ENCODE assay signal across 8 mouse cellular contexts in the genomic region with DNA sequence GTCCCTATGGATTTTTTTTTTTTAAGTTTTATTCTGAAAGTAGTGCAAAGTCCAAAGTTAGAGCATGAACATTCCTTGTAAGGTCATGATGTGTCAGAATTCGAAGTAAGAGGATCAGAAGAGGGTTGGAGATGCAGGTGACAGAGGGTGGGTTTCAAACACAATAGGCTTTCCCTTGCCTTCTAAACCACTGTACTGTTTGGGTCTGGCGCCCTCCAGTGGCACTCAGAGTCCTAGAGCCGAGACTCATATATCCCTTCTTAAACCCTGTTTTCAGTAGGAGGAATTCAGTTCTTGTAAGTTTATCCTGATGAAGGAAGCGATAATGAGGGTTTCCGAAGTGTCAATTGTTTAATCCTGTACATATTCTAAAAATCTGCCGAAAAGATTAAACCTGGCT. TPM values are rescaled to one million over a fixed set of nuclear protein-coding genes. Genes with fewer than 3 reads are reported as not detected.
A peak's percentile ranks its signal among the peaks of the same experiment; 100 is the strongest.
DNase-seq lines count a peak whose midpoint lies in the region; ATAC-seq and TF ChIP-seq lines count a peak whose summit lies in the region.

No protein-coding gene starts in this region.

- no peaks in the 10 kb centered on the region for H3K9me3 ChIP-seq in liver, embryonic 14.5 days (ENCODE audit: control insufficient read depth, low read length)
- no peaks in the 10 kb centered on the region for H3K9me3 ChIP-seq in neural tube, embryonic 15.5 days (replicated peaks)

- intact Hi-C loops in heart, postnatal 10 days (cut with DNase I) = loop anchor here (1.0 to 5.0 kb wide), 4 partner anchors 73 to 229 kb away; no protein-coding TSS in a partner anchor

- H3ac ChIP-seq in C2C12 (ENCODE audit: control insufficient read depth, insufficient read length, low read depth) = no peak overlapping the region

- no peak overlapping the region for H3K27ac ChIP-seq in liver, embryonic 14.5 days
- H3K27ac ChIP-seq in neural tube, embryonic 15.5 days (replicated peaks) = no peak overlapping the region

- no peak for ATAC-seq in liver, embryonic 14.5 days (ENCODE audit: insufficient read depth)
- ATAC-seq in neural tube, embryonic 15.5 days (ENCODE audit: low FRiP score) = peak; percentile 79

- no peak overlapping the region for H3K4me3 ChIP-seq in C2C12 (ENCODE audit: insufficient read depth, poor library complexity, severe bottlenecking)
- H3K4me3 ChIP-seq in liver, embryonic 14.5 days (ENCODE audit: insufficient read depth in 1 of 2, low read depth in 2 of 2, low read length in 2 of 2) = no peak overlapping the region
- H3K4me3 ChIP-seq in neural tube, embryonic 15.5 days (replicated peaks) = peak overlapping the region; percentile 51

- peak; percentile 74 for DNase-seq in adrenal gland, postnatal 25 days
- peak; percentile 68 for DNase-seq in embryo, embryonic 9.5 days (ENCODE audit: extremely low spot score)
- peak; percentile 68 to 84 for DNase-seq in heart, postnatal 10 days
- peak; percentile 73 to 90 for DNase-seq in kidney, postnatal 25 days
- no peak for DNase-seq in liver, embryonic 14.5 days (ENCODE audit: low read depth in 3 of 3, low spot score in 3 of 3)
- DNase-seq in thymus, postnatal 4 days = peak; percentile 85

- no peaks in the 10 kb centered on the region for H3K4me1 ChIP-seq in liver, embryonic 14.5 days (replicated peaks; ENCODE audit: control insufficient read depth in 2 of 2, insufficient read depth in 2 of 2, low read length in 1 of 2)
- H3K4me1 ChIP-seq in neural tube, embryonic 15.5 days = peaks cover 30% of the 10 kb centered on the region; the same call in 1 of the 2 replicates

- no peak overlapping the region for H3K9ac ChIP-seq in liver, embryonic 14.5 days (replicated peaks)
- H3K9ac ChIP-seq in neural tube, embryonic 15.5 days (replicated peaks) = peak overlapping the region; percentile 61

- no peaks in the 10 kb centered on the region for H3K79me2 ChIP-seq in C2C12 (ENCODE audit: control insufficient read depth, insufficient read depth)

- 5% methylated on average over 6 of the region's 6 CpGs for WGBS in liver, embryonic 14.5 days (ENCODE audit: insufficient replicate concordance)
- WGBS in neural tube, embryonic 15.5 days = 13% methylated on average over 6 of the region's 6 CpGs

- TF ChIP-seq CTCF in C2C12 (IDR thresholded peaks at IDR 0.05; ENCODE audit: control insufficient read depth, insufficient read depth, insufficient read length) = peak; percentile 54
- peak; percentile 62 for TF ChIP-seq CTCF in liver, embryonic 14.5 days (IDR thresholded peaks at IDR 0.05; ENCODE audit: low read depth)

- no peaks in the 10 kb centered on the region for H3K79me3 ChIP-seq in C2C12 (ENCODE audit: low read depth)

- peaks cover 24% of the 10 kb centered on the region for H3K27me3 ChIP-seq in C2C12 (ENCODE audit: control insufficient read depth, insufficient read depth, insufficient read length)
- H3K27me3 ChIP-seq in liver, embryonic 14.5 days (ENCODE audit: control insufficient read depth, insufficient read depth, low read length) = peaks cover 10% of the 10 kb centered on the region
- H3K27me3 ChIP-seq in neural tube, embryonic 15.5 days (replicated peaks) = peaks cover 21% of the 10 kb centered on the region

- H3K4me2 ChIP-seq in liver, embryonic 14.5 days (ENCODE audit: low read depth) = no peak overlapping the region
- H3K4me2 ChIP-seq in neural tube, embryonic 15.5 days = peak overlapping the region; percentile 86

- no peaks in the 10 kb centered on the region for H3K36me3 ChIP-seq in C2C12 (ENCODE audit: control insufficient read depth, insufficient read depth)
- H3K36me3 ChIP-seq in liver, embryonic 14.5 days (replicated peaks; ENCODE audit: control insufficient read depth, insufficient read depth, low read depth) = no peaks in the 10 kb centered on the region
- no peaks in the 10 kb centered on the region for H3K36me3 ChIP-seq in neural tube, embryonic 15.5 days

- no peak for TF ChIP-seq EP300 in liver, embryonic 14.5 days (IDR thresholded peaks at IDR 0.05; ENCODE audit: low read depth)

TF ChIP-seq in C2C12, 6 proteins besides CTCF, POLR2A, EP300 and RAD21:
- TF ChIP-seq MYOG (IDR thresholded peaks at IDR 0.05; ENCODE audit: control insufficient read depth, extremely low read depth, insufficient read length) = no peak
- TF ChIP-seq MAX (IDR thresholded peaks at IDR 0.05) = no peak
- no peak for TF ChIP-seq FOSL1 (IDR thresholded peaks at IDR 0.05; ENCODE audit: insufficient read depth, low read length, poor library complexity, severe bottlenecking)
- no peak for TF ChIP-seq USF1 (IDR thresholded peaks at IDR 0.05; ENCODE audit: low read depth)
- TF ChIP-seq CEBPB (IDR thresholded peaks at IDR 0.05; ENCODE audit: low read depth) = no peak
- TF ChIP-seq MYOD1 (IDR thresholded peaks at IDR 0.05; ENCODE audit: control insufficient read depth, insufficient read length, low read depth) = no peak
TF ChIP-seq in C2C12: peak in this region for 0.

RNA-seq across cellular contexts. Expression of a gene that starts 1.4 kb away (rescaled TPM):
- not detected for polyA plus RNA-seq in C2C12 (2012; fragmentation: generic; extraction: Trizol)
- total RNA-seq in adrenal gland, postnatal 25 days (2021) = 0.38 and 1.0 TPM in 2 replicates
- total RNA-seq in heart, postnatal 10 days (2021) = under 1 TPM; 0.55 to 0.60 TPM
- 0.13 and 0.15 TPM in 2 replicates for polyA plus RNA-seq in liver, embryonic 14.5 days (2012; rRNA removed)
- 0.04 and 0.06 TPM in 2 replicates for polyA plus RNA-seq in liver, embryonic 14.5 days (2014; fragmentation: Nextera tagmentation; extraction: Ambion mirVana)
- polyA plus RNA-seq in neural tube, embryonic 15.5 days (2015; fragmentation: Nextera tagmentation; extraction: Ambion mirVana) = 6.3 and 7.0 TPM in 2 replicates

Comparison
In these comparisons a context has a peak if more than half of its experiments do, and no peak if none do; other contexts are left out.
1. DNase-seq: peak in adrenal gland, postnatal 25 days (single experiment), embryo, embryonic 9.5 days (single experiment), heart, postnatal 10 days (2 of 2), kidney, postnatal 25 days (2 of 2) and thymus, postnatal 4 days (single experiment); none in liver, embryonic 14.5 days (0 of 3).